Mouse (Mus musculus) ovary, adult 18-20 months (tissue): ENCODE results near the gene Gm14444.
"Not testable (repeated sequence)": the region's sequence is repeated elsewhere in the genome, so short reads cannot be mapped to it uniquely, and the experiment has no call there.

Experiments used
- DNase-seq: peaks from one replicate; pipeline ENCODE4 v3.0.0; 2022; ENCODE audit warnings: low spot score, mixed read lengths

The Gm14444 gene

DNA sequence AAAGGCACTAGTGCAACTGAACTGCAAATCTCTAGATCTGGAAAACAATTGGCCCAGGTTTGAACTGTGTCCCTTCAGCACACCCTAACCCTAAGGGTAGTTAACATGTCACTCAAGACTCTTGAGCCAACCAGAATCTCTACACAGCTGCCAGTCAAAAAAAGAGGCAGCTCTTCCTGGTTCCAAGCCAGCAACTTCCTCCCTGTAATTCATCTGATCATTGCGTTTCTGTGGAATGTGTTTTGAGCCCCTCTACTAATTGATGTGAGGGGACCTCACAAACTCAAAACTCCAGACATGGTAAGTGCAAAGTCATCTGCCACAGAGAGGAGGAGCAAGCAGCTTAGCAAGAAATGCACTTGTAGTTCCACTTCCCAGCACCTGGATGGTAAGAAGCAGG is at the start of gene Gm14444:
Gm14444 (plus strand) TSS at position 220 of the 400 bp plus-strand sequence.
- DNase-seq, result not testable (repeated sequence)

GRCm38 (mm10) chr2:174965466-174965865 is 44.6 kb upstream of the Gm14444 start:
- DNase-seq, result not testable (repeated sequence)

- DNase-seq, result not testable (repeated sequence)
Measured at GRCm38 (mm10) chr2:175044268-175044667, 34.2 kb downstream of the Gm14444 start.

DNA sequence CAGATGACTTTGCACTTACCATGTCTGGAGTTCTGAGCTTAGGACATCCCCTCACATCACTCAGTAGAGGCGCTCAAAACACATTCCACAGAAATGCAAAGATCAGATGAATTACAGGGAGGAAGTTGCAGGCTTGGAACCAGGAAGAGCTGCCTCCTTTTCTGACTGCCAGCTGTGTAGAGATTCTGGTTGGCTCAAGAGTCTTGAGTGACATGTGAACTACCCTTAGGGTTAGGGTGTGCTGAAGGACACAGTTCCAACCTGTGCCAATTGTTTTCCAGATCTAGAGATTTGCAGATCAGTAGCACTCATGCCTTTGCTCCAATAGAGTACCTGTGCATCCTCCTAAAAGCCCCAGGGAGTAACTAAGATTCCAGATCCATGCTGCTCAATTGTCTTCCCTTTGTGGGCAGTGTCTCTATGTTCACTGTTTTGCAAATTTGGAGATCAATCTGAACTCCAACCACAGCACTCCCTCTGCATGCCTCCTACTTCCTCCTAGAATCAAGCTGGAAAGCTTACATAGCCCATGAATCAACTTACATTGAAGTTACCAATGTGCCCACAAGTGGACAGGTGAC is 57.7 kb downstream of the Gm14444 start, which contains the start of gene Gm14393:
Gm14393 (minus strand) TSS at position 101 of the 581 bp plus-strand sequence.
- DNase-seq, result not testable (repeated sequence)
